Mouse (Mus musculus) forebrain, embryonic 16.5 days (tissue): ENCODE data around the gene Ldhd. TPM values are rescaled to one million over a fixed set of nuclear protein-coding genes. Genes with fewer than 3 reads are reported as not detected.

Experiments used
- ATAC-seq: fragments of 200-750 bp; cut with Nextera tagmentation; 2 replicates; pipeline ENCODE4 v1.8.0; 2017; ENCODE audit warnings: mild to moderate bottlenecking, moderate library complexity
- H3K27ac ChIP-seq: fragments of 300-500 bp; sonication (generic); 2 replicates; pipeline ENCODE4 v1.5.1; 2014; ENCODE audit warnings: low read length, control low read depth
- H3K27me3 ChIP-seq: fragments of 300-500 bp; sonication (generic); replicated peaks from 2 replicates; pipeline ENCODE4 v1.6.1; 2014; ENCODE audit warnings: low read length; ENCODE audit not compliant: control insufficient read depth, insufficient read depth
- H3K36me3 ChIP-seq: fragments of 300-500 bp; sonication (generic); 2 replicates; pipeline ENCODE4 v1.6.1; 2014; ENCODE audit not compliant: control insufficient read depth, insufficient read depth
- H3K4me1 ChIP-seq: fragments of 300-500 bp; sonication (generic); replicated peaks from 2 replicates; pipeline ENCODE4 v1.6.1; 2014; ENCODE audit warnings: low read length; ENCODE audit not compliant: control insufficient read depth, insufficient read depth
- H3K4me2 ChIP-seq: fragments of 300-500 bp; sonication (generic); 2 replicates; pipeline ENCODE4 v1.6.1; 2014; ENCODE audit warnings: mild to moderate bottlenecking, low read length, control low read depth
- H3K4me3 ChIP-seq: fragments of 300-500 bp; sonication (generic); replicated peaks from 2 replicates; pipeline ENCODE4 v1.5.1; 2014; ENCODE audit warnings: mild to moderate bottlenecking, low read length, control low read depth
- H3K9ac ChIP-seq: fragments of 300-500 bp; sonication (generic); replicated peaks from 2 replicates; pipeline ENCODE4 v1.6.1; 2014; ENCODE audit warnings: low read depth, low read length, control low read depth
- H3K9me3 ChIP-seq: fragments of 300-500 bp; sonication (generic); 2 replicates; pipeline ENCODE4 v1.6.1; 2016; ENCODE audit warnings: low read length; ENCODE audit not compliant: control insufficient read depth
- WGBS: fragments of 180-500 bp; shearing (Covaris S2); extraction: QIAGEN DNeasy Blood & Tissue Kit; methylation state at CpG from one replicate; pipeline ENCODE4 v1.1.7; 2014; 5-methylcytosine and 5-hydroxymethylcytosine counted together
- polyA plus RNA-seq: library from polyadenylated mRNA; unstranded; fragments of >200 nt; fragmentation: Nextera tagmentation; extraction: Ambion mirVana; gene quantifications from 2 replicates; pipeline ENCODE4 v1.2.1, GENCODE M21; 2015

Gene Ldhd
- polyA plus RNA-seq, 1 experiment from 2014 or later: 0.71 TPM

DNA sequence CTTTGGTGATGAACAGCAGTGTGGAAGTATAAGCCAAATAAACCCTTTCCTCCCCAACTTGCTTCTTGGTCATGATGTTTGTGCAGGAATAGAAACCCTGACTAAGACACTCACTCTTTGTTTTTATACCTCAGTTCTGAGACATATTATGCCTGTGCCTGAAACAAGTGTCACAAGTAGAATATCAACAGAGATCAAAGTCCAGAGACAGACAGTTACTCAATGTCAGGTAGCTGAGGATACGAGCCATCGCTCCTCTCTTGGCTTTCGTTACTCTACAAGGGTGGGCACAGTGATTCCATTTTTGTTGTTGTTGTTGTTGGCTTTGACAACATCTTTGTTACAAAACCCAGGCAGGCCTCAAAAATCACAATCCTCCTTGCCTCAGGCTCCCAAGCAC is 2.8 kb upstream of the Ldhd start:
- no peaks in the 10 kb centered on the region for H3K27me3 ChIP-seq
- ATAC-seq: no peak
- WGBS: 97% methylated on average over 3 of the region's 3 CpGs
- H3K4me2 ChIP-seq: no peak overlapping the region
- H3K36me3 ChIP-seq: no peaks in the 10 kb centered on the region
- peaks cover 4% of the 10 kb centered on the region for H3K4me1 ChIP-seq
- H3K27ac ChIP-seq: no peak overlapping the region
- no peaks in the 10 kb centered on the region for H3K9me3 ChIP-seq
- no peak overlapping the region for H3K9ac ChIP-seq
- H3K4me3 ChIP-seq: no peak overlapping the region

DNA sequence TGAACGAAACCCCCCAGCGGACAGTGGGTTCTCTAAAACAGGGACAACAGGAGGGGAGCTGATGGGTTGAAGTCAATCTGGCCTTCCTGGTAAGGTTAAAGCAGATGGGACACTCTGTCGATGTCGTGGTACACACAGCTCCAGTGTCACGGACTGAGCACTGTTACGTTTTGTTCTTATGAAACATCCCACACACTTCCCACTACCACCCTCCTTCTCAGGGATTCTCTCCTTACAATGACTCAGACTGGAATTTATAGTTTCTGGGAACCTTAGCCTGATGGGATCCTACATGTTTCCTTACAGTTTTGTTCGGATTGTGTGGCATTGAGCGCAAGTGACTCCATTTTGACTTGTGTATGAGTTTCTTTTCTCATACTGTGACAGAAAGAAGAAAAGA is 1.4 kb upstream of the Ldhd start:
- H3K4me2 ChIP-seq: no peak overlapping the region
- H3K27me3 ChIP-seq: no peaks in the 10 kb centered on the region
- no peak overlapping the region for H3K4me3 ChIP-seq
- H3K9ac ChIP-seq: no peak overlapping the region
- WGBS: 91% methylated on average over 8 of the region's 8 CpGs
- H3K36me3 ChIP-seq: no peaks in the 10 kb centered on the region
- no peak for ATAC-seq
- peaks cover 4% of the 10 kb centered on the region for H3K4me1 ChIP-seq
- H3K9me3 ChIP-seq: no peaks in the 10 kb centered on the region
- no peak overlapping the region for H3K27ac ChIP-seq

DNA sequence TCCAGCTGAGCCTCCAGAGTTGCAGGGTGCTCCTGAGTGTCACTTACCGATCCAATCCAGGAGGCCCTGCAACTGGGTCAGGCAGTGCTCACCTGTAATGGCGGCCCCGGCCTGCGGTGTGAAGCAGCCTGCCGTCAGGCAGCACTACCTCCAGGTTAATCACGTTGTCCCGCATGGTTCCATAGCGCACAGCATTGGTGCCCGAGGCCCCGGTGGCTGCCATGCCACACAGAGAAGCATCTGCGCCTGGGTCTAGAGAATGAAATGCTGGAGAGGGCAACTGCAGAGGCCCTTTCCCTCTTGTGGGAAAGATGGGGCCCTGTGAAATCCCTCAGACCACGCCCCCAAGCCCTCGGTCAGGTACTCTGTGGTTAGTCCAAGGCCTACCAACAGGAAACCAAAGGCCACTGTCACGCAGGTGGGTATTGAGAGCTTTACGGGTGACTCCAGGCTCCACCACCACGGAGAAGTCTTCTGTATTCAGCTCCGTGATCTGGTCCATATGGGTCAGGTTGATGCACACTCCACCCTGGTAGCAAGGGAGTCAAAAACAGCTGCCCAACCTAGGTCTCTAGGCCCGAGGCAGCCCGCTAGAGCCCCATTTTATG is 1.2 kb downstream of the Ldhd start:
- Histone ChIP-seq H3K27me3 (no peaks in the 10 kb centered on the region), H3K9ac (no peak overlapping the region), H3K4me2 (no peak overlapping the region), H3K4me1 (peaks cover 4% of the 10 kb centered on the region), H3K27ac (no peak overlapping the region), H3K4me3 (no peak overlapping the region), H3K36me3 (no peaks in the 10 kb centered on the region), H3K9me3 (no peaks in the 10 kb centered on the region)
- no peak for ATAC-seq
- 91% methylated on average over 19 of the region's 19 CpGs for WGBS

DNA sequence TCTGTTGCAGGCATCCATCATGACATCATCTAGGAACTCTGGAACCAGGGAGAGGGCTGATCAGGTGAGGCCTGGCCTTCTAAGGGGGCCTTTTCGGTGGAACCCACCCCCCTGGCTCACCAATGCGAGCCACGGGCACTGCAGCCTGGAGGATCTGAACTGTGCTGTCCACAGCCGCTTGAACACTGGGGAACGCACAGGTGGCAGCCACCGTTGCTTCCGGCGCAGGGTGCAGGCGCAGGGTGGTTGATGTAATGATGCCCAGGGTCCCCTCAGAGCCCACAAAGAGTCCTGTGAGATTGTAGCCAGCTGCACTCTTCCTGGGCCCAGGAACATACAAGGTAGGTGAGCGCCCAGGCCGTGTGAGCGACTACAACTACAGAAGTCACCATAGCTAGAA is 1.8 kb downstream of the Ldhd start:
- ATAC-seq: no peak
- H3K9ac ChIP-seq: no peak overlapping the region
- H3K9me3 ChIP-seq: no peaks in the 10 kb centered on the region
- no peak overlapping the region for H3K27ac ChIP-seq
- no peaks in the 10 kb centered on the region for H3K27me3 ChIP-seq
- H3K36me3 ChIP-seq: no peaks in the 10 kb centered on the region
- WGBS: 95% methylated on average over 12 of the region's 12 CpGs
- no peak overlapping the region for H3K4me3 ChIP-seq
- H3K4me2 ChIP-seq: no peak overlapping the region
- H3K4me1 ChIP-seq: peaks cover 4% of the 10 kb centered on the region

DNA sequence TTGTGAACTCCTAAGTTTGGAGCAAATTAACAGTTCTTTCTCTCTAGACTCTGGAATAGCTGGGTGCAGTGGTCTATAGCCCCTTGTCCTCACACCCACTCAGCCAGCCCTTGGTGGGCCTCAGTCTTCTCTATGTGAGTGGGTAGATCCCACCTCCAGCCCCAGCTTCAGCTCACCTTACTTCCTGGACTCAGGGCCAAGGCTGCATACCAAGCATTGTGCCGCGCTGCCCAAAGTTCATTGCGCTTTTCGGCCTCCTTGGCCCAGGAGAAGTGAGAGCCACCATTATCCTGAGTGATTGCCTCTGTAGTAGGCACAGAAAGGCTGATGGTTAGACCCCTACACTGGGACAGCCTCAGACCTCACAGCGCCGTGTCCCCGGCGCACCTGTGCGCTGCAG is 2.3 kb downstream of the Ldhd start:
- Histone ChIP-seq H3K27me3 (no peaks in the 10 kb centered on the region), H3K9me3 (no peaks in the 10 kb centered on the region), H3K9ac (no peak overlapping the region), H3K4me1 (peaks cover 4% of the 10 kb centered on the region), H3K4me3 (no peak overlapping the region), H3K4me2 (no peak overlapping the region), H3K27ac (no peak overlapping the region), H3K36me3 (no peaks in the 10 kb centered on the region)
- ATAC-seq: no peak
- WGBS: 98% methylated on average over 9 of the region's 9 CpGs

DNA sequence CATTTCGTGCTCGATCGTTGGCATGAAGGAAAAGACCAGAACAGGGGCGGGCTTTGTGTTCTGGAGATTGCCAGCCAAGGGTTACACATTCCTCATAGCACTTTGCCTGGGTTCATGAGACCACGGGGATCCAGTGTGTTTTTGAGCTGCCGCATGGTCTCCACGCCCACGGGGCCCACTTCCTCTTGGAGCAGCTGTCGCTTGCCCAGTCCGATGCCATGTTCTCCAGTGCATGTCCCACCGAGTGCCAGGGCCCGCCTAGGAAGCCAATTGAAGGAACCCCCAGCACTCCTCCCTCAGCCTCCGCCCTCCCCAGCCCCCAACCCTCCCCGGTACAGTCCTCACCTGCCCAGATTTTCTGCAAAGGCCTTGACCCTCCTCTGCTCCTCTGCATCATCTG is 3.2 kb downstream of the Ldhd start:
- H3K9ac ChIP-seq: no peak overlapping the region
- WGBS: 96% methylated on average over 14 of the region's 14 CpGs

DNA sequence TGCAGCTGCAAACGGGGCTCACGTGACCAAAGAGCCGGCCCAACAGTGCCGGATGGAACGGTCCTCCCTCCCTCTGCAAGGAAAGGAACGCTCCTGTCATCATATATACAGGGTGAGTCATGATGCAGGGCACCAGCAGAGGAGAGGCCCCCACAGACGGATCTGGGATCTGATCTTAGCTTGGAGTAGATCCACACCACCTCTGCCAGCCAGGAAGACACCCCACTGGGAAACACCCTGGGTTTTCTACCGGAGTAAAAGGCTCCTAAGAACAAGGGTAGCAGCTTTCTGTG is 3.7 kb downstream of the Ldhd start:
- Histone ChIP-seq H3K27ac (no peak overlapping the region), H3K4me3 (no peak overlapping the region), H3K27me3 (no peaks in the 10 kb centered on the region), H3K9me3 (no peaks in the 10 kb centered on the region), H3K4me2 (no peak overlapping the region), H3K9ac (no peak overlapping the region), H3K36me3 (no peaks in the 10 kb centered on the region), H3K4me1 (peaks cover 4% of the 10 kb centered on the region)
- ATAC-seq: no peak
- 73% methylated on average over 8 of the region's 8 CpGs for WGBS

More for the DNA sequence above, 3.2 kb downstream of the Ldhd start:
- Histone ChIP-seq H3K36me3 (no peaks in the 10 kb centered on the region), H3K27me3 (no peaks in the 10 kb centered on the region), H3K4me2 (no peak overlapping the region), H3K9me3 (no peaks in the 10 kb centered on the region), H3K4me3 (no peak overlapping the region), H3K4me1 (peaks cover 4% of the 10 kb centered on the region), H3K27ac (no peak overlapping the region)
- ATAC-seq: no peak

DNA sequence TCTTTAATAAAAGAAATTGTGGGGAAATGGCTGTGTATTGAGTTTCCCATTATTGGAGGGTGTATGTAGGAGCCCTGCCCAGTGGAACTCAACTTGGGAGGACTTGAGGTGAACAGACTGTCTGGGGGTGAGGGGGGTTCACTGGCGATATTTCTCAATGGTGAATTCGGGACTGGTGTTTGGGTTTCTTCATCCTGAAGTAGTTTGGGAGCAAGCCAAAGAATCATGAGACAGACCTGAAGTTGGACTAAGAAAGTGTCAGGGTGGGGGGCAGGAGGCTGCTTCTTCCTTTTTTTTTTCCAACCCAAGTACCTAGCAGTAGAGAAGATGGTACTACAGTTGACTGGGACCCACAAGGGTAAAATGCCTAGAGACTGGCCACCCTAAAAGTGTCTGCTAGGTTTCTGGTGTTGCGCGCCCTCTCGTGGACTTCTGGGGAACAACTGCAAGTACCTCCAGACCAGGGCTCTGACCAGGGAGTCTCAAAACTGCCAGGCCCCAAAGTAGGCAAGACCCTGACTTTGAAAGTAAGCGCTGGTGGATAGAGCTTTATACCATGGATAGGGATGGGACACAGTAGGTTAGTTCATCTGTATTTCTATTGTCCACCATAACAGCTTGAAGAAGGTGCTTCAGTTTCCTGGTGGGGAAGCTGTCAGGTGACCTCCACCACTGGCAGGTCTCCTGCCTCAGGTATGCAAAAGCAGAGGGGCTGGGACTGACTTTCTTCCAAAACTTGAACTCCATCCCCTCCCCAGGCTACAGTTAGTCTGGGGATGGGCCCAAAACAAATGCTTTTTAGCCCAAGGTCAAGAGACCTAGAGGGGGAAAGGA is 4.3 kb downstream of the Ldhd start:
- Histone ChIP-seq H3K27me3 (no peaks in the 10 kb centered on the region), H3K27ac (no peak overlapping the region), H3K36me3 (no peaks in the 10 kb centered on the region), H3K9ac (no peak overlapping the region), H3K9me3 (no peaks in the 10 kb centered on the region), H3K4me2 (no peak overlapping the region), H3K4me3 (no peak overlapping the region), H3K4me1 (peaks cover 4% of the 10 kb centered on the region)
- no peak for ATAC-seq
- 29% methylated on average over 6 of the region's 6 CpGs for WGBS

DNA sequence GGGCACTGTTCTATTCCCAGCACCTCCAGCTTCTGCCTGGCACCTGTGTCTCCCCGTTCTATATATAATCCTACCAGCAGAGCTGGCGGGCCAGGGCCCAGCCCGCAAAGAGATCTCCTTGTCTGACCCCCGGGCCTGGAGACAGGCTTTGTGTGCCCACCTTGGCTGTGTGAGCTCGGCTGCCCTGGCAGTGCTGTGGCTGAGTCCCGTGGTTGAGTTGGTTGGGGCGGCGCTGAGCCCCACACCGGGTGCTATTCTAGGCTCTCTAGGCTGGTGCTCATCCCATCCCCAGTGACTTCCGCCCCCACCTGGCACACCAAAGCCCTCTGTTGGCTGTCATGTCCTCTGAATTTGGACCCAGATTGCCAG is 5.3 kb downstream of the Ldhd start:
- H3K27me3 ChIP-seq: no peaks in the 10 kb centered on the region
- H3K9me3 ChIP-seq: no peaks in the 10 kb centered on the region
- peaks cover under 1% of the 10 kb centered on the region; the same call in 1 of the 2 replicates for H3K4me1 ChIP-seq
- ATAC-seq: no peak
- no peak overlapping the region for H3K9ac ChIP-seq
- no peaks in the 10 kb centered on the region for H3K36me3 ChIP-seq
- no peak overlapping the region for H3K27ac ChIP-seq
- H3K4me2 ChIP-seq: no peak overlapping the region
- no peak overlapping the region for H3K4me3 ChIP-seq
- WGBS: 95% methylated on average over 10 of the region's 10 CpGs
